Mouse (Mus musculus) olfactory bulb, adult 2 months (tissue): ENCODE data around the gene 1700017B05Rik.

Source experiments
- CTCF ChIP-seq: fragments of 200-500 bp; IDR thresholded peaks from 2 replicates; pipeline ENCODE4 v1.5.1; 2012; ENCODE audit warnings: low read depth, mild to moderate bottlenecking, low read length, moderate library complexity; ENCODE audit not compliant: insufficient read depth
- POLR2A ChIP-seq: fragments of 200-500 bp; IDR thresholded peaks from 2 replicates; pipeline ENCODE4 v1.6.1; 2012; ENCODE audit warnings: mild to moderate bottlenecking, low read depth, low read length, moderate library complexity; ENCODE audit not compliant: insufficient read depth

DNA sequence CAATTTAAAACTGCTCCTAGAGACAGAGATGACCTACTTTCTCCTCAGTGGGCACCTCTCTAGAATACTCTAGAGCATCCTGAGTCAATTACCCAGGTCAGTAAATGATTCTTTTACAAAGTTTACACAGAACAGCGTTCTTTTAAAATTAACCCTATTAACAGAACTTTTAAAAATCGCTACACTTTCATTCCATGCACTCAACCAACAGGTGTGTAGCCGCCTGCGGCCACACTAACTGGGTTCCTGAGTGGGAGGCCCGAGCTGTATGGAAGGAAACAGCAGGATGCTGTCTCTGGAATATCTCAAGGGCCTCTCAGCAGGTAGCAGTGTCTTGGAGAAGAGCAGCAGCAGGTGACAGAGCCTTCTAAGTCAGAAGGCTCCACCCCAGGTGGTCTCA is 35.2 kb downstream of the 1700017B05Rik start:
- TF ChIP-seq POLR2A (no peak), CTCF (no peak)
